Mouse (Mus musculus): ENCODE measurements around the gene Lonrf3.
A peak's percentile ranks its signal among the peaks of the same experiment; 100 is the strongest.

The Lonrf3 gene

DNA sequence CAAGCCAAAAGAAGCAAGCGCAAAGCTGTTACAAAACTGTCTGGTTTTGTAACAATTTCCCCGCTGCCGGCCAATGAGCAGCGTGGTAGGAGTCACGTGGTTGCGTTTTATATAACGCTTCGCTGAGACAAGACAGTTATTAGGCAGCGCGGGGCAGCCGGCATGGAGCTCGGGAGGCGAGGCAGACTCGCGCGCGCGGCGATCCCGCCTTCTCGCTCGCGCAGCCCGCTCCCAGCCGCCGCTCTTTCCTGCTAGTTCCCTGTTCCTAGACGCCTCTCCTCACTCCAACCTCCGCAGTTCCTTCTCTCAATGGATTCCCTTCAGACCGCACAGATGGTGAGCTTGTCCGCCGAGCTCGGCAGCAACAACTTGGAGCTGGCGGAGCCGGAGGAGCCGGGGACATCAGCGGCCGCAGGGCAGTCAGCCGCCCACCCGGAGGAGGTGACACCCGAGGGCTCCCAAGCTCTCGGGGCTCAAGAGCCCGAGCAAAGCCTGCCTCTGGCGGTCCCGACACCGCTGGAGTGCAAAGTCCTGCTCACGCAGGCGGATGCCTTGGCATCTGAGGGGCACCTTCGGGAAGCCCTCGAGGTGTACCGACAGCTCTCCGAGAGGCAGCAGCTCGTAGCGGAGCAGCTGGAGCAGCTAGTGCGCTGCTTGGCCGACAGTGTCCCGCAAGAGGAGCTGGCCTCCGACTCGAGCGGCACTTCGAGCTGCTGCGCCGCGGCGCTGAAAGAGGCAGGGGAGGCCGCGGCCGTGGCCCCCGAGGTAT is at the start of gene Lonrf3:
TSS of gene Lonrf3 (plus strand) at position 83 of the 769 bp plus-strand sequence.
- DNase-seq: peak; percentile 70

- no peak for DNase-seq
Measured at GRCm38 (mm10) chrX:36278750-36279149, 49.4 kb upstream of the Lonrf3 start.

DNA sequence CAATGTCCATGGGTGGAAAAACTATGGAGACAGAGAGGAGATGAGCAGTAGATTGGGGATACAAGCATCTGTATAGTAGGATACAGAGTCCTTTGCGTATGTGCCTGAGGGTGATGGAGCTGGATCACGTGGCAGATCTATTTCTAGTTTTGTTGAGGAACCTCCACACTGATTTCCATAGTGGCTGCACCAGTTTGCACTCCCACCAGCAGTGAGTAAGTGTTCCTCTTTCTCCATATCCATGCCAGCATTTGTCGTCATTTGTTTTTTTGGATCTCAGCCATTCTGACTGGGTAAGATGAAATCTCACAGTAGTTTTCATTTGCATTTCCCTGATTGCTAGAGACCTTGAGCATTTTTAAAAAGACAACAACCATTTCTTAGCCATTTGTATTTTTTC is 16.7 kb upstream of the Lonrf3 start:
- DNase-seq: no peak

GRCm38 (mm10) chrX:36327491-36328255 is 480 bp upstream of the Lonrf3 start:
- DNase-seq: peak; percentile 47

DNA sequence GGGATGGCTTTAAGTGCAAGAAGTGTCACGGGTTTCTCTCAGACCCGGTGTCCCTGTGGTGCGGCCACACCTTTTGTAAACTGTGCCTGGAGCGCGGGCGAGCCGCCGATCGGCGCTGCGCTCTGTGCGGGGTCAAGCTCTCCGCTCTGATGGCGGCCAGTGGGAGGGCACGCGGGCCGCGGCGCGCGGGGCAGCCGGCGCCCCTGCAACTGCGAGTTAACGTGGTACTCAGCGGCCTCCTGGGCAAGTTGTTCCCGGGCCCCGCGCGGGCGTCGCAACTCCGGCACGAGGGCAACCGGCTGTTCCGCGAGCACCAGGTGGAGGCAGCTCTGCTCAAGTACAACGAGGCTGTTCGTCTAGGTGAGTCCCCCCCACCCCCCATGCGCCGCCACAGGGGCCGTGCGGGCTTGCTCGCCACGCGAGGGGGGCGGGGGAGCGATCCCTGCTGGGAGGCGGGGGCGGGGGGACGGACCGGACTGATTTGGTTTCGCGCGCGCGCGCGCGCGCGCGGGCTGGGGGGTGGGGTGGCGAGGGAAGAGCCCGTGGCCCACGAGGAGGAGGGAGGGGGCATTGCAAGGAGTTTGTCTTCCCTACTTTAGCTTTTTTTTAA is 992 bp downstream of the Lonrf3 start:
- DNase-seq: peak; percentile 29

DNA sequence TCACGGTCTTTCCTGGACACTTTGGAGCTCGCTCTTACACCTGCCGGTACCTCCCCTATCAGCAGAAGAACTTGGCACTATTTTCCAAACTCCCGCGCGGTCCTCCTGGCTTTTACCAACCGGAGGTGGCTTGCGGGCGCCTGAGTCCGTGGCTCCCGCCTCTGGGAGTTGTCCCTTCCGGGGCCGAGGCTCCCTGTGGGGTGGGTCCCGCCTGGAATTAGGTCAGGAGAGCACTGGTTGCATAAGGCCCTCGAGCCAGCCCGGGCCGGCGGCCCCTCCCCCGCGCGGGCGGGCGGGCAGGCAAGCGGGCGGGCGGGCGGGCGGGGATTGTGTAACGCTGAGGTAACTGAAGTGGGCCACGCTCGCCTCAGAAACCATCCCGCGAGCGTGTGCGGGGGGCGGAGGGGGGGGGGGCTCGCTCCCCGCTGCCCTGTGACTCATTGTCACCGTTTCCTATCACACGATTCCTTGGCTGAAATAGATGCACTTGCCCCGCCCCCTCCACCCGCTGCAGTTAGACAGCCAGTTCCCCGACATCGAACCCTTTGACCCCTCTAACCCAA is 1.8 kb downstream of the Lonrf3 start:
- peak; percentile 61 for DNase-seq

DNA sequence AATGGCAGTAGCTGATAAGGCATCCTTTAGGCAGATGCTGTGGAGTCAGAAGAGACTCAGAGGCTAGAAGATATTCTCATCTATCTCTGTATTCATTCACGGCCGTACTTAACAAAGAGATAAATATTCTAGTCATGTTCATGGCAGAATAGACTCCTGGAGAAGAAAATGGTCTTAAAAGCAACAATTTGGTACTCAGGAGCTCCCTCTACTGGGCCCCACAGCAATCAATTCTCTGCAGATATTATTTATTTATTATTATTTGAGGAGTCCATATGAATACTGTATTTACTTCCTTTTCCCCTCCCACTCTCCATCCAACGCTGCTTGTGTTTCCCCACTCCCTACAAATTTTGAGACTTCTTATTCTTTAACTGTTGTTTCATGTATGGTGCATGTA is 24.3 kb downstream of the Lonrf3 start:
- peak; percentile 23 for DNase-seq

- DNase-seq: no peak
Measured at GRCm38 (mm10) chrX:36385340-36385739, 57.2 kb downstream of the Lonrf3 start.

- no peak for DNase-seq
Measured at GRCm38 (mm10) chrX:36389971-36390370, 61.8 kb downstream of the Lonrf3 start.

DNA sequence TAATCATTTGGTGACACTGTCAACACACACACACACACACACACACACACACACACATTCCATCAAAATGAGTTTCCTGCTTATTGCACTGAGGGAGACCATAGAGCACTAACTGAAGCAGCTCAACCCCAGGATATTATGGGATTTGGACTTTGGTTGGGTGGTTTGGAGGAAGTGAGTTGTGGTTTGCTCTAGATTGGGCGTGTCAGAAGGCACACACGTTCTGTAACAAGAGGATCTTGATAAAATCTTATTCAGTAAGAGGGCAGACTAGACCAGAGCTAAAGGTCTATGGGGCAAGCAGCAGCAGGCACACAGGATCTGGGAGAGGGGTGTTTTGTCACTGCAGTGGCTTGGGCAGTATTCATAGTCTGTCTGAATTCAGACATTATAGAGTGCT is 62.4 kb downstream of the Lonrf3 start:
- DNase-seq: no peak

GRCm38 (mm10) chrX:36392672-36393071 is 64.5 kb downstream of the Lonrf3 start:
- DNase-seq: no peak

- no peak for DNase-seq
Measured at GRCm38 (mm10) chrX:36393279-36393678, 65.1 kb downstream of the Lonrf3 start.

- no peak for DNase-seq
Measured at GRCm38 (mm10) chrX:36400980-36401379, 72.8 kb downstream of the Lonrf3 start, which contains the start of gene Gm6268. Gene Gm6268, plus strand, starts transcription at chrX:36401280.

DNA sequence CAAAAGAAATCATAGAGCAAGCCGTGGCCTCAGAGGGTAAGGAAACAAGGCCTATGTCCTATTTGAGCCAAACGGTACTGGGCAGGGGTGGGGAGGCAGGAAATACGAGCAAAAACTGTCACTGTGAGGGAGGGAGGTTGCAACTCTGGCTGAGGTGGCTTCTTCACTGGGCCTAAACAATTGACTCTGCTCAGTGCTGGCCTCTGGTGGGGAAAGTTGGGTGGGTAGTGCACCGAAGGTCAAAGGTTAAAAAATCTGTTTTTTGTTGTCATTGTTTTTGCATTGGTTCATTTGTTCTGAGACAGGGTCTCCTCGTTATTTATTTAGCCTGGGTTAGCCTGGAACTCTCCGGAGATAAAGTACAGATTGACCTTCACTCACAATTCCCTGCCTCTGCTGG is 74.2 kb downstream of the Lonrf3 start:
- DNase-seq: no peak

Measured in cerebellum, adult 11 months (tissue).